ENCODE assay signal across 11 mouse cellular contexts in genomic region chr16:4540064-4540775, GRCm38 (mm10). TPM values are rescaled to one million over a fixed set of nuclear protein-coding genes. Genes with fewer than 3 reads are reported as not detected.
DNase-seq lines count a peak whose midpoint lies in the region; ATAC-seq and TF ChIP-seq lines count a peak whose summit lies in the region.
"Had no signal": no experiment of that assay in that cellular context is flagged by ENCODE, and none has a peak within 500 bp of the region (broad histone marks: within the 10 kb centered on the region; RNA-seq: fewer than 3 reads in every experiment).

No protein-coding gene starts in this region.

- H3K4me3 ChIP-seq in hindbrain, embryonic 12.5 days: no peak overlapping the region
- no peak overlapping the region for H3K4me3 ChIP-seq in hindbrain, embryonic 10.5 days
- no peak overlapping the region for H3K4me3 ChIP-seq in hindbrain, embryonic 15.5 days
- H3K4me3 ChIP-seq in lung, postnatal 0 days (ENCODE audit: low read depth, low read length): no peak overlapping the region

- peaks cover 11% of the 10 kb centered on the region; the same call in 1 of the 2 replicates for H3K4me1 ChIP-seq in hindbrain, embryonic 12.5 days
- peaks cover 4% of the 10 kb centered on the region for H3K4me1 ChIP-seq in hindbrain, embryonic 10.5 days (replicated peaks)
- peaks cover 19% of the 10 kb centered on the region for H3K4me1 ChIP-seq in hindbrain, embryonic 15.5 days (replicated peaks)
- H3K4me1 ChIP-seq in lung, postnatal 0 days (ENCODE audit: insufficient read depth, low read depth, low read length): no peaks in the 10 kb centered on the region

- POLR2A ChIA-PET in Patski (lab: Charles Lee): interaction anchor here (1.4 kb wide), 1 partner anchor 47 kb away, joined by 5 read pairs; no protein-coding TSS in a partner anchor

- H3K27me3 ChIP-seq in hindbrain, embryonic 12.5 days: no peaks in the 10 kb centered on the region
- H3K27me3 ChIP-seq in hindbrain, embryonic 10.5 days (ENCODE audit: insufficient read depth, poor library complexity, severe bottlenecking): no peaks in the 10 kb centered on the region
- no peaks in the 10 kb centered on the region for H3K27me3 ChIP-seq in Patski
- H3K27me3 ChIP-seq in hindbrain, embryonic 15.5 days: no peaks in the 10 kb centered on the region
- H3K27me3 ChIP-seq in lung, postnatal 0 days (replicated peaks; ENCODE audit: insufficient read depth, low read length): no peaks in the 10 kb centered on the region
- H3K27me3 ChIP-seq: limb, embryonic 15.5 days had no signal

- intact Hi-C loops in left cerebral cortex, postnatal 36 days (cut with DNase I): loop anchor here (2.0 to 10.0 kb wide), 3 partner anchors 51 to 223 kb away; no protein-coding TSS in a partner anchor

- no peak for DNase-seq in hindbrain, embryonic 10.5 days (ENCODE audit: low spot score)
- DNase-seq in 416B (ENCODE audit: low read depth) (peak; percentile 57), Patski (ENCODE audit: low read depth, low spot score) (no peak)
- no peak for DNase-seq in layer of hippocampus, adult 9-11 months
- DNase-seq in left cerebral cortex, postnatal 36 days (ENCODE audit: low spot score in 2 of 2): no peak
- no peak for DNase-seq in lung, postnatal 0 days (ENCODE audit: low spot score)
- DNase-seq: cerebellum, postnatal 36 days; right cerebral cortex, postnatal 25 days had no signal

- H3K9ac ChIP-seq in hindbrain, embryonic 12.5 days: no peak overlapping the region
- no peak overlapping the region for H3K9ac ChIP-seq in hindbrain, embryonic 15.5 days
- H3K9ac ChIP-seq in lung, postnatal 0 days (replicated peaks; ENCODE audit: low read depth): no peak overlapping the region
- H3K9ac ChIP-seq: limb, embryonic 15.5 days had no signal

- no peak for TF ChIP-seq EP300 in lung, postnatal 0 days (IDR thresholded peaks at IDR 0.05)

- peak; percentile 38; the same call in 1 of the 2 replicates for ATAC-seq in hindbrain, embryonic 12.5 days (ENCODE audit: low FRiP score)
- ATAC-seq in Patski: no peak
- no peak for ATAC-seq in hindbrain, embryonic 15.5 days (ENCODE audit: low FRiP score, low read depth)
- no peak for ATAC-seq in lung, postnatal 0 days

- no peaks in the 10 kb centered on the region for H3K9me3 ChIP-seq in hindbrain, embryonic 12.5 days (replicated peaks)
- no peaks in the 10 kb centered on the region for H3K9me3 ChIP-seq in hindbrain, embryonic 10.5 days
- no peaks in the 10 kb centered on the region for H3K9me3 ChIP-seq in hindbrain, embryonic 15.5 days
- no peaks in the 10 kb centered on the region for H3K9me3 ChIP-seq in lung, postnatal 0 days (ENCODE audit: low read length)
- H3K9me3 ChIP-seq: limb, embryonic 15.5 days had no signal

- TF ChIP-seq CTCF in Patski (IDR thresholded peaks at IDR 0.05): peak; percentile 30
- TF ChIP-seq CTCF in lung, postnatal 0 days (IDR thresholded peaks at IDR 0.05): no peak

- no peak overlapping the region for H3K27ac ChIP-seq in hindbrain, embryonic 12.5 days
- no peak overlapping the region for H3K27ac ChIP-seq in hindbrain, embryonic 10.5 days
- no peak overlapping the region for H3K27ac ChIP-seq in hindbrain, embryonic 15.5 days (replicated peaks)
- H3K27ac ChIP-seq in lung, postnatal 0 days (ENCODE audit: low read length): no peak overlapping the region
- H3K27ac ChIP-seq: limb, embryonic 15.5 days had no signal

- H3K4me2 ChIP-seq in hindbrain, embryonic 12.5 days (replicated peaks): 0 out of 2 replicates have a peak overlapping the region, but pooled peaks have one; percentile 15
- 0 out of 2 replicates have a peak overlapping the region, but pooled peaks have one; percentile 64 for H3K4me2 ChIP-seq in hindbrain, embryonic 15.5 days
- H3K4me2 ChIP-seq in lung, postnatal 0 days (replicated peaks; ENCODE audit: low read depth, low read length): no peak overlapping the region

- 60% methylated on average over 12 of the region's 12 CpGs for WGBS in hindbrain, embryonic 12.5 days
- 76% methylated on average over 12 of the region's 12 CpGs for WGBS in hindbrain, embryonic 10.5 days
- 51% methylated on average over 12 of the region's 12 CpGs for WGBS in hindbrain, embryonic 15.5 days
- 88% methylated on average over 12 of the region's 12 CpGs for WGBS in lung, postnatal 0 days

- peaks cover 5% of the 10 kb centered on the region; the same call in 1 of the 2 replicates for H3K36me3 ChIP-seq in hindbrain, embryonic 12.5 days
- H3K36me3 ChIP-seq in hindbrain, embryonic 10.5 days: peaks cover 9% of the 10 kb centered on the region
- peaks cover 4% of the 10 kb centered on the region; the same call in 1 of the 2 replicates for H3K36me3 ChIP-seq in hindbrain, embryonic 15.5 days
- H3K36me3 ChIP-seq in lung, postnatal 0 days (ENCODE audit: insufficient read depth, low read length): 0 out of 2 replicates have a peak, but pooled peaks cover under 1% of the 10 kb centered on the region

- CTCF ChIA-PET in Patski (lab: Charles Lee): interaction anchor here (1.0 to 3.3 kb wide), 6 partner anchors 9 to 225 kb away, joined by 3 to 16 read pairs (median 3); no protein-coding TSS in a partner anchor

- in situ Hi-C loops in Patski (cut with MboI; ENCODE audit: low pct_unique_long_range_greater_than_20kb): loop anchor here (5.0 to 25.0 kb wide), 2 partner anchors 233 to 478 kb away; no protein-coding TSS in a partner anchor

RNA-seq across cellular contexts. Expression of gene Srl, which starts 1.4 kb away (rescaled TPM):
- polyA plus RNA-seq in hindbrain, embryonic 12.5 days (2016; fragmentation: Nextera tagmentation; extraction: Ambion mirVana): 25.8 and 36.5 TPM in 2 replicates
- 22.8 and 23.4 TPM in 2 replicates for polyA plus RNA-seq in hindbrain, embryonic 10.5 days (2016; fragmentation: Nextera tagmentation; extraction: Ambion mirVana)
- polyA plus RNA-seq in Patski (2021): 2.0 TPM
- 21.4 and 22.9 TPM in 2 replicates for polyA plus RNA-seq in hindbrain, embryonic 15.5 days (2015; fragmentation: Nextera tagmentation; extraction: Ambion mirVana)
- total RNA-seq in left cerebral cortex, postnatal 36 days (2021): 1 to 10 TPM; 6.7 to 9.6 TPM
- 5.5 and 6.6 TPM in 2 replicates for polyA plus RNA-seq in lung, postnatal 0 days (2015; fragmentation: Nextera tagmentation; extraction: Ambion mirVana)

RNA-seq across cellular contexts. Expression of gene Tfap4, which starts 19.4 kb away (rescaled TPM):
- 13.1 and 13.8 TPM in 2 replicates for polyA plus RNA-seq in hindbrain, embryonic 12.5 days (2016; fragmentation: Nextera tagmentation; extraction: Ambion mirVana)
- polyA plus RNA-seq in hindbrain, embryonic 10.5 days (2016; fragmentation: Nextera tagmentation; extraction: Ambion mirVana): 21.3 and 27.5 TPM in 2 replicates
- polyA plus RNA-seq in Patski (2021): 9.8 TPM
- polyA plus RNA-seq in hindbrain, embryonic 15.5 days (2015; fragmentation: Nextera tagmentation; extraction: Ambion mirVana): 7.2 and 8.2 TPM in 2 replicates
- 1 to 10 TPM; 3.3 TPM for total RNA-seq in left cerebral cortex, postnatal 36 days (2021)
- polyA plus RNA-seq in lung, postnatal 0 days (2015; fragmentation: Nextera tagmentation; extraction: Ambion mirVana): 5.7 and 6.4 TPM in 2 replicates

RNA-seq across cellular contexts. Expression of gene Glis2, which starts 54.3 kb away (rescaled TPM):
- 34.0 and 34.3 TPM in 2 replicates for polyA plus RNA-seq in hindbrain, embryonic 12.5 days (2016; fragmentation: Nextera tagmentation; extraction: Ambion mirVana)
- 27.3 and 27.9 TPM in 2 replicates for polyA plus RNA-seq in hindbrain, embryonic 10.5 days (2016; fragmentation: Nextera tagmentation; extraction: Ambion mirVana)
- 87.1 TPM for polyA plus RNA-seq in Patski (2021)
- 17.0 and 19.7 TPM in 2 replicates for polyA plus RNA-seq in hindbrain, embryonic 15.5 days (2015; fragmentation: Nextera tagmentation; extraction: Ambion mirVana)
- total RNA-seq in left cerebral cortex, postnatal 36 days (2021): 10 to 100 TPM; 12.0 to 13.2 TPM
- polyA plus RNA-seq in lung, postnatal 0 days (2015; fragmentation: Nextera tagmentation; extraction: Ambion mirVana): 20.7 and 26.5 TPM in 2 replicates
